Mouse (Mus musculus): ENCODE data around the gene Golga4.

Golga4 gene

DNA sequence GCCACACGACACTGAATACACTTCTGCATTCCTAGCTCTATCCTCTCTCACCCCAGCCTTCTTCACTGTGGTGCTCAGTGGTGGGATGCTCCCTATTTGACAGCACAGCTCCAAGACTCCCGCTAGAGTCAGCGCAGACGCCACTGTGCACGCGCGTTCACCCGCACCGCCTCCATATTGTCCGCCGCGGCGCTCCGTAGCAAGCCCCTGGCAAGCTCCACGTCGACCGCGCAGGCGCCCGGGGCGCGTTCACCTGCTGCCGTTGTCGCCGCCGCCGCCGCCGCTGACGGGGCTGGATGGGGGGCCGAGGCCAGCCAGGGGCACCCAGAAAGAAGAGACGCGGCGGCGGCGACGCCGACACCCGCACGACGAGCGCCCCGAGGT is at the start of gene Golga4:
Golga4 (plus strand) TSS at position 248 of the 384 bp plus-strand sequence.
- peak; percentile 84 to 85 for DNase-seq (ENCODE audit: low spot score in 2 of 2)

- DNase-seq (ENCODE audit: low spot score in 2 of 2) = no peak
Measured at GRCm38 (mm10) chr9:118456405-118456804, 49.7 kb upstream of the Golga4 start.

GRCm38 (mm10) chr9:118458039-118458438 is 48.0 kb upstream of the Golga4 start:
- DNase-seq (ENCODE audit: low spot score in 2 of 2) = no peak

DNA sequence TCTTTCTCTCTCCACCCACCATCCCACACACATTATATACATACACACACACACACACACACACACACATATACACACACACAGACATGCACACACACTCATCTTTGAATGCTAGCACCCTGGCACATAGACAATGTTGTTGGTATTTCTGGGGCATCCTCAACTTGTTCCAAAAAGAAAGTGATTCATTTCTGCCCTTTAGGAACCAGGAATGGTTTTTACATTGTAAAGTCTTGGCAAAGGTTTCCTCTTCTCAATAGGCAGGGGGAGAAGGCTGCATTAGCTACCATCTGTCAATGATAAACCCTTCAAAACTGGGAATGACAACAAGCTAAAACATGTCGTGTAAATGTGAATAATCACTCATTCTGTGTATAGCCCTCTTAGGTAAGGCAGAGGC is 42.0 kb upstream of the Golga4 start:
- no peak for DNase-seq (ENCODE audit: low spot score in 2 of 2)

DNA sequence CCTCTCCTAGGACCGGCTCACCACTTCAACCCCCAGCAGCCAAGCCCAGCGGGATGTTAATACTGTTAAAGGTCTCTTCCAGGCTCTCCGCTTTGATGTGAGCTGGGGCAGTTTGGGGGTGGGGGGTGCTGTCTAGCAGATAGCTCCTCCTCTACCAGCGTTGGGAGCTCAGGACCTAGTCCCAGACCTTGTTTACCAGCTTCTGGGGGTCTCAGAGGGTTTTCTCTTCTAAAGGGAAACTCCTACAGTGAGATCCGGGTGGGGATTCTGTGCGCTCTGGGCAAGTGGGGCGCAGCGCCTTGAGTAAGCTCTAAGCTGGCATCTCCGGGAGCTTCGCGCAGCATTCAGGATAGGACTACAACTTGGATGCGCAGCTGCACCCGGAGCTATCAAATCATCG is 37.8 kb upstream of the Golga4 start:
- DNase-seq (ENCODE audit: low spot score in 2 of 2) = no peak

GRCm38 (mm10) chr9:118469272-118469671 is 36.8 kb upstream of the Golga4 start:
- no peak for DNase-seq (ENCODE audit: low spot score in 2 of 2)

GRCm38 (mm10) chr9:118471296-118471695 is 34.8 kb upstream of the Golga4 start:
- DNase-seq (ENCODE audit: low spot score in 2 of 2) = no peak

DNA sequence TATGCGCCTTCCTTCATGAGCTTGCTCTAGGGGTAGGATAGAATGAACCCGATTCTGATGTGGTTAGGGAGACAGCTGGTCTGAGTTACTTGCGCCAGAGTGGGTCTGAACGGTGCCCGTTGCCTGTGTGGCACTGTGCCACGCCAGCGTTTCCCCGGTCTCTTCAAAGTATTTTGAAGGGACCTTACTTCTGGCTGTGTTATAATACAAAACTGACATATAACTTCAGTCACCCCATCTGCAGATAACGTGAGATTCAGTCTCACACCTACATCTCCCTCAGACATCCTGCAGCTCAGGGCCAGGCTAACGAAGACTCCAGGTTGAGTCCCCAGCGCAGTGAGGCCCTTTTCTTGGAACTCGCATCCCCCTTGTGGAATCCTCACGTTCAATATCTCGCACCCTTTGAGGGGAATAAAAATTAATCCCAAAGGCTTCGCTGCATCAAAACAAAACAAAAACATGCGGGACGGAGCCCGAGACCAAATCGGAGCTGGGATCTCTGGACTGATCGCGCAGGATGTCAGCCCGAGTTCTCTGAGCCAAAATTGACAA is 29.8 kb upstream of the Golga4 start:
- DNase-seq (ENCODE audit: low spot score in 2 of 2) = no peak

GRCm38 (mm10) chr9:118476766-118477271 is 29.2 kb upstream of the Golga4 start:
- no peak for DNase-seq (ENCODE audit: low spot score in 2 of 2)

DNA sequence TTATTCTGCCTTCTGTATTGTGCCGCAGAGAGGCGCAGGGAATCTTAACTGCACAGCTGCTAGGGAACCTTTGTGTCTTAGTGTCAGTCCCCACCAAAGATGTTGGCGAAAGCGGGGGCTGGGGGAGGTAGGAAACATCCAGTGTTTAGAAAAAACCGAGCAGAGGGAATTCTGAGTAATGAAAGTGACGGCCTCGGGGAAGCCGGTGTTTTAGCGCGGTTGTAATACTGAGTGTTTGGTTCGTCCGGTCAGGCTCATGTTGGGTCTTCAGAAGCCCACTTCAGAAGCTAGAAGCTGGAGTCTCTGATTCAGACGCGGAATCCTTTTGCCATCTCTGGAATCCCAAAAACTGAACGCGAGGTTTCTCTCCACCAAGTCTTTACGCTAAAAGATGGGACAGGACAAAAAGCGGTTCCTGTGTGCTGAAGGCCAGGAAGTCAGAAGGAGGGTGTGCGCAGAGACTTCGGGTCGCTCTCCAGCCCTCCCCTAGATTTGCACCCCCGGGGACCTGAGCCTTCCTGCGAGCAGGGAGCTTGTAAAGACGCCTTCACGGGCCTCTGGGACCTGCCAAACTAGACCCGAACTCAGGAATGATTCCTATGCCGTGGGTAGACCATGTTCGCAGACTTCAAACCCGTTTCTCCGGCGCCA is 28.7 kb upstream of the Golga4 start:
- no peak for DNase-seq (ENCODE audit: low spot score in 2 of 2)

DNA sequence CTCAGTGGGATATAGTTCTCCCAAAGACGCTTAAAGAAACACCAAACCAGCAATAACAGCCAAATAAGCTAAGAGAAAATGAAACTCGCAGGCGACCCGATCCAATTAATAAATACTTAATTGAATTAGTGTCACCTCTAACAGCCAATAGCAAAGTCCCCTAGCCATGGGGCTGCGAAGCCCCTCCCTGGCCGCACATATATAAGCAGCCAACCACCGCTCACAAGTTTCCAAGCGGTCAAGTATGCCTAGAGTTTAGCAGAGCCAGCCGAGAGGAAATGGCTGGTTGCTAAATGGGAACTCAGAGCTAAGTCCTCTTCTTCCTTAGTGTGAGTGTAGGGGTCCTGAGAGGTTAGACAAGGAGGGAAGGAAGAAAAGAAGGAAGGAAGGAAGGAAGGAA is 28.1 kb upstream of the Golga4 start, which contains the start of gene Eomes:
Eomes (plus strand) TSS at position 252 of the 400 bp plus-strand sequence.
- DNase-seq (ENCODE audit: low spot score in 2 of 2) = no peak

GRCm38 (mm10) chr9:118478458-118478838 is 27.6 kb upstream of the Golga4 start:
- DNase-seq (ENCODE audit: low spot score in 2 of 2) = peak in 1 of 2 experiments; percentile 10

GRCm38 (mm10) chr9:118478839-118479507 is 27.1 kb upstream of the Golga4 start:
- no peak for DNase-seq (ENCODE audit: low spot score in 2 of 2)

- no peak for DNase-seq (ENCODE audit: low spot score in 2 of 2)
Measured at GRCm38 (mm10) chr9:118479508-118480291, 26.4 kb upstream of the Golga4 start.

GRCm38 (mm10) chr9:118480292-118480690 is 25.8 kb upstream of the Golga4 start:
- DNase-seq (ENCODE audit: low spot score in 2 of 2) = no peak

DNA sequence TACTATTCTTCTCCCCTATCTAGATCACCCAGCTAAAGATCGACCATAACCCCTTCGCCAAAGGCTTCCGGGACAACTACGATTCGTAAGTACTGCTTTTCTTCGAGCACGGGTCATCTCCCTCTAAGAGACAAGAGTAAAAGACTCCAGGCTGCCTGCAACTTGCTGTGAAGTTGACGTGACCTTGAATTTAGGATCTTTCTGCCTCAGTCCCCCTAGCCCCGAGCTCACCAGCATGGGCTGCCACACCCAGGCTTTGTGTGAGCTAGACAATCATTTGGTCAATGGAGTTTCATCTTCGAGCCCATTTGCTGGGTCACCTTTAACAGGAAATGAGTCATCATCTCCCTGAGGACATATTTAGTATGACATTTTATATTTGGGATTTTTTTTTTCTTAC is 23.9 kb upstream of the Golga4 start:
- no peak for DNase-seq (ENCODE audit: low spot score in 2 of 2)

DNA sequence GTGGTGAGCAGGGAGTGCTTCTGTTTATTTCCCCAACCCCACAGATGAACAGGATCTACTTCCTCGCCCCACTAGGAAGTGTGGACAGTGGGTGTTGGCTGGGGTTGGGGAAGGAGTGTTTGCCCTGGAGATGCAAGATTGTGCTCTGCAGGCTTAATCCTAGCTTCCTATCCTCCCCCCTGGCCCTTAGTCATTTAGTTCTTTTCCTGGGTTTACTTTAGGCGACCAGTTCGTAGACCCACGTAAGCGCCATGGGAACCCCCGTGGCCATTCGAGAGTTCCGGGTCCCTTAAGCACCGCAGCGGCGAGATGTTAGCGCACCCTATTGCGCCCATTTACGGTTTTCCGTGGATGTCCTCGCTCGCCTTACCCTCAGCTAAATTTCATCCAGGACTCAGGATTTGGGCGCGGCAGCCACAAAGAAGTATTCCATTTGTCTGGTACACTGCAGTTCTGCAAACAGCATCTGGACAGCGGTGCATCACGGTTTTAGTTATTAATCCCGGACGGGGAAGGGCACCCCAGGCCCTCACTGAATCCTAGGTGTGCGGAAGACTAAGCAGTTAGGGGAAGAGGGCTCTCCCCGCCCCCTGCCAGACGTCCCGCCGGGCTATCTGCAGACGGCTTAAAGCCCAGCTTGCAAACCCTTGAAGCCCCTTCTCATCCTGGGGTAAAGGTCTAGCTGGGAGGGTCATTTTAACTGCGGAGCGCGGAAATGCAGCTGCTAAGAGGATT is 19.5 kb upstream of the Golga4 start:
- DNase-seq (ENCODE audit: low spot score in 2 of 2) = no peak

DNA sequence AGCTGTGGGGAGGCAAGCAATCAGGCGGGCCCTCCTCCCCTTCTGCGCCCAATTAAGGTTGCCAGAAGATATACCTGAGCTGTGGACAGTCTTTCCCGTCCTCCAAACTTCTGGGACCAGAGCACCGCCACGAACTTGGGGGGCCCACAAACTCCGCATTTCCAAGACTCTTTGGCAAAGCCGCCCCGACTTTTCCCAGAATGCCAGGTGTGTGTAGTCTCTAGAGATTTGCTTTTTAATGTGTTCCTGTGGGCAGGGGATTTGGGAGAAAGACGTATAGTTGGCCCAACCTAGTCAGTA is 19.0 kb upstream of the Golga4 start:
- no peak for DNase-seq (ENCODE audit: low spot score in 2 of 2)

DNA sequence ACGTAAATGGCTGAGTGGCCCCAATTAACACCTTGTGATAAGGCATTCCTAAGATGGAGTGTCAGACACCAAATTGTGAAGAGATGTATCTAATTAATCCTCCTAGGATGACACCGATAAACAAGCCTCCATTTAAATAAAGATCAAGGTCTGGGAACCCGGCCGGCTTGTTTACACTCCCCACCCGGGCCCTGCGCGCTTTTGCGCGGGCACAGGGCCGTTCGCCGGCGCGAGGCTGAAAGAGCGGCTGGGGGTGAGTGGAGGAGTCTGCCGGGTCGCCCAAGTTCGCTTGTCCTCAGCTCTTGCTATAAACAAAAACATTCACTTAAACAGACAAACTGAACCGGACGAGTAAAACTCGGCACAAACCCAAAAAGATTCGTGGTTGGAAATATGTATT is 18.4 kb upstream of the Golga4 start:
- no peak for DNase-seq (ENCODE audit: low spot score in 2 of 2)

- peak in 1 of 2 experiments; percentile 24 for DNase-seq (ENCODE audit: low spot score in 2 of 2)
Measured at GRCm38 (mm10) chr9:118488138-118488895, 17.8 kb upstream of the Golga4 start.

Measured in spleen, postnatal 36 days (tissue).